Mouse (Mus musculus): ENCODE results near the gene Rrm2.
"Not testable (repeated sequence)": the region's sequence is repeated elsewhere in the genome, so short reads cannot be mapped to it uniquely, and the experiment has no call there.

The Rrm2 gene

GRCm38 (mm10) chr12:24707954-24708823 is at the start of gene Rrm2:
Rrm2 (plus strand) TSS chr12:24708241.
- peak; percentile 89 to 96 for DNase-seq (ENCODE audit: low spot score in 2 of 2)

- DNase-seq (ENCODE audit: low spot score in 2 of 2), result no peak
Measured at GRCm38 (mm10) chr12:24658998-24659397, 49.0 kb upstream of the Rrm2 start.

- no peak for DNase-seq (ENCODE audit: low spot score in 2 of 2)
Measured at GRCm38 (mm10) chr12:24659923-24660322, 48.1 kb upstream of the Rrm2 start.

GRCm38 (mm10) chr12:24661100-24661499 is 46.9 kb upstream of the Rrm2 start:
- no peak for DNase-seq (ENCODE audit: low spot score in 2 of 2)

GRCm38 (mm10) chr12:24662131-24662530 is 45.9 kb upstream of the Rrm2 start:
- DNase-seq (ENCODE audit: low spot score in 2 of 2), result no peak

GRCm38 (mm10) chr12:24680096-24680491 is 27.9 kb upstream of the Rrm2 start:
- DNase-seq (ENCODE audit: low spot score in 2 of 2), result no peak

GRCm38 (mm10) chr12:24680492-24681285 is 27.4 kb upstream of the Rrm2 start:
- peak in 1 of 2 experiments; percentile 41 for DNase-seq (ENCODE audit: low spot score in 2 of 2)

- DNase-seq (ENCODE audit: low spot score in 2 of 2), result no peak
Measured at GRCm38 (mm10) chr12:24681286-24682023, 26.6 kb upstream of the Rrm2 start, which contains the start of gene Cys1. Cys1 (minus strand) TSS chr12:24681813.

- DNase-seq (ENCODE audit: low spot score in 2 of 2), result no peak
Measured at GRCm38 (mm10) chr12:24682563-24682962, 25.5 kb upstream of the Rrm2 start.

- DNase-seq (ENCODE audit: low spot score in 2 of 2), result no peak
Measured at GRCm38 (mm10) chr12:24683461-24683860, 24.6 kb upstream of the Rrm2 start.

- DNase-seq (ENCODE audit: low spot score in 2 of 2), result no peak
Measured at GRCm38 (mm10) chr12:24686038-24686695, 21.9 kb upstream of the Rrm2 start.

- no peak for DNase-seq (ENCODE audit: low spot score in 2 of 2)
Measured at GRCm38 (mm10) chr12:24686696-24687346, 21.2 kb upstream of the Rrm2 start.

- DNase-seq (ENCODE audit: low spot score in 2 of 2), result no peak
Measured at GRCm38 (mm10) chr12:24690351-24690750, 17.7 kb upstream of the Rrm2 start.

GRCm38 (mm10) chr12:24696500-24697483 is 11.2 kb upstream of the Rrm2 start:
- DNase-seq (ENCODE audit: low spot score in 2 of 2), result peak; percentile 83 to 90

GRCm38 (mm10) chr12:24697484-24698204 is 10.4 kb upstream of the Rrm2 start:
- no peak for DNase-seq (ENCODE audit: low spot score in 2 of 2)

GRCm38 (mm10) chr12:24698514-24698913 is 9.5 kb upstream of the Rrm2 start:
- DNase-seq (ENCODE audit: low spot score in 2 of 2), result no peak

GRCm38 (mm10) chr12:24699578-24699977 is 8.5 kb upstream of the Rrm2 start:
- DNase-seq (ENCODE audit: low spot score in 2 of 2), result no peak

GRCm38 (mm10) chr12:24701621-24702020 is 6.4 kb upstream of the Rrm2 start:
- not testable (repeated sequence) for DNase-seq (ENCODE audit: low spot score in 2 of 2)

- DNase-seq (ENCODE audit: low spot score in 2 of 2), result no peak
Measured at GRCm38 (mm10) chr12:24703013-24703412, 5.0 kb upstream of the Rrm2 start.

Measured in cerebellum, postnatal 4 days (tissue).